Mouse (Mus musculus) midbrain, embryonic 15.5 days (tissue): ENCODE results near the gene Gm10721. TPM values are rescaled to one million over a fixed set of nuclear protein-coding genes. Genes with fewer than 3 reads are reported as not detected.
A peak's percentile ranks its signal among the peaks of the same experiment; 100 is the strongest.
"Not testable (repeated sequence)": the region's sequence is repeated elsewhere in the genome, so short reads cannot be mapped to it uniquely, and the experiment has no call there.

ENCODE experiments used
- ATAC-seq: fragments of 200-750 bp; cut with Nextera tagmentation; replicated peaks from 2 replicates; pipeline ENCODE4 v1.8.0; 2017; ENCODE audit warnings: moderate TSS enrichment
- H3K27ac ChIP-seq: fragments of 300-500 bp; sonication (generic); 2 replicates; pipeline ENCODE4 v1.5.1; 2015; ENCODE audit warnings: mild to moderate bottlenecking, inconsistent platforms
- H3K27me3 ChIP-seq: fragments of 300-500 bp; sonication (generic); replicated peaks from 2 replicates; pipeline ENCODE4 v1.6.1; 2015; ENCODE audit warnings: inconsistent platforms
- H3K36me3 ChIP-seq: fragments of 300-500 bp; sonication (generic); replicated peaks from 2 replicates; pipeline ENCODE4 v1.6.1; 2015; ENCODE audit warnings: inconsistent platforms
- H3K4me1 ChIP-seq: fragments of 300-500 bp; sonication (generic); 2 replicates; pipeline ENCODE4 v1.6.1; 2015; ENCODE audit warnings: inconsistent platforms
- H3K4me2 ChIP-seq: fragments of 300-500 bp; sonication (generic); 2 replicates; pipeline ENCODE4 v1.6.1; 2015; ENCODE audit warnings: inconsistent platforms, mild to moderate bottlenecking, moderate library complexity
- H3K4me3 ChIP-seq: fragments of 300-500 bp; sonication (generic); 2 replicates; pipeline ENCODE4 v1.5.1; 2015; ENCODE audit warnings: mild to moderate bottlenecking, inconsistent platforms
- H3K9ac ChIP-seq: fragments of 300-500 bp; sonication (generic); 2 replicates; pipeline ENCODE4 v1.6.1; 2015; ENCODE audit warnings: mild to moderate bottlenecking, inconsistent platforms
- H3K9me3 ChIP-seq: fragments of 300-500 bp; sonication (generic); 2 replicates; pipeline ENCODE4 v1.6.1; 2016; ENCODE audit warnings: inconsistent platforms
- WGBS: fragments of 180-500 bp; shearing (Covaris S2); methylation state at CpG from one replicate; pipeline ENCODE4 v1.1.7; 2015; ENCODE audit warnings: mixed read lengths; 5-methylcytosine and 5-hydroxymethylcytosine counted together
- polyA plus RNA-seq: library from polyadenylated mRNA; unstranded; fragments of >200 nt; fragmentation: Nextera tagmentation; extraction: Ambion mirVana; gene quantifications from 2 replicates; pipeline ENCODE4 v1.2.1, GENCODE M21; 2015

The Gm10721 gene
- not detected in 2 replicates for polyA plus RNA-seq

DNA sequence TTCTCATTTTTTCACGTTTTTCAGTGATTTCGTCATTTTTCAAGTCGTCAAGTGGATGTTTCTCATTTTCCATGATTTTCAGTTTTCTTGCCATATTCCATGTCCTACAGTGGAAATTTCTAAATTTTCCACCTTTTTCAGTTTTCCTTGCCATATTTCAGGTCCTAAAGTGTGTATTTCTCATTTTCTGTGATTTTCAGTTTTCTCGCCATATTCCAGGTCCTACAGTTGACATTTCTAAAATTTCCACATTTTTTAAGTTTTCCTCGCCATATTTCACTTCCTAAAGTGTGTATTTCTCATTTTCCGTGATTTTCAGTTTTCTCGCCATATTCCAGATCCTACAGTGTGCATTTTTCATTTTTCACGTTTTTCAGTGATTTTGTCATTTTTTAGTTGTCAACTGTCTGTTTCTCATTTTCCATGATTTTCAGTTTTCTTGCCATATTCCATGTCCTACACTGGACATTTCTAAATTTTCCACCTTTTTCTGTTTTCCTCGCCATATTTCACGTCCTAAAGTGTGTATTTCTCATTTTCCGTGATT lies at the start of gene Gm10721:
TSS of gene Gm10721 (plus strand) at position 408 of the 547 bp plus-strand sequence.
- H3K4me1 ChIP-seq, H3K9ac ChIP-seq, H3K4me3 ChIP-seq, H3K4me2 ChIP-seq, H3K9me3 ChIP-seq, ATAC-seq, H3K36me3 ChIP-seq, H3K27ac ChIP-seq, H3K27me3 ChIP-seq: not testable (repeated sequence)
- 100% methylated on average over 1 of the region's 11 CpGs for WGBS

DNA sequence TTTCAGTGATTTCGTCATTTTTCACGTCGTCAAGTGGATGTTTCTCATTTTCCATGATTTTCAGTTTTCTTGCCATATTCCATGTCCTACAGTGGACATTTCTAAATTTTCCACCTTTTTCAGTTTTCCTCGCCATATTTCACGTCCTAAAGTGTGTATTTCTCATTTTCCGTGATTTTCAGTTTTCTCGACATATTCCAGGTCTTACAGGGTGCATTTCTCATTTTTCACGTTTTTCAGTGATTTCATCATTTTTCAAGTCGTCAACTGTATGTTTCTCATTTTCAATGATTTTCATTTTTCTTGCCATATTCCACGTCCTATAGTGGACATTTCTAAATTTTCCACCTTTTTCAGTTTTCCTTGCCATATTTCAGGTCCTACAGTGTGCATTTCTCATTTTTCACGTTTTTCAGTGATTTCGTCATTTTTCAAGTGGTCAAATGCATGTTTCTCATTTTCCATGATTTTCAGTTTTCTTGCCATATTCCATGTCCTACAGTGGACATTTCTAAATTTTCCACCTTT lies 12.4 kb upstream of the Gm10721 start, which contains the start of gene Gm10722:
TSS of gene Gm10722 (plus strand) at position 478 of the 528 bp plus-strand sequence.
- H3K4me3 ChIP-seq, result not testable (repeated sequence)

GRCm38 (mm10) chr9:3001006-3001405 lies 11.9 kb upstream of the Gm10721 start:
- not testable (repeated sequence) for H3K27me3 ChIP-seq, H3K4me3 ChIP-seq, H3K36me3 ChIP-seq, H3K9me3 ChIP-seq, H3K4me1 ChIP-seq, H3K27ac ChIP-seq, H3K4me2 ChIP-seq, H3K9ac ChIP-seq, ATAC-seq
- WGBS, result 64% methylated on average over 8 of the region's 8 CpGs

More for the DNA sequence above, 12.4 kb upstream of the Gm10721 start, which contains the start of gene Gm10722:
- not testable (repeated sequence) for H3K27ac ChIP-seq, H3K9ac ChIP-seq, H3K36me3 ChIP-seq, H3K9me3 ChIP-seq, H3K27me3 ChIP-seq, H3K4me1 ChIP-seq, ATAC-seq, H3K4me2 ChIP-seq
- WGBS, result 71% methylated on average over 12 of the region's 12 CpGs

- not testable (repeated sequence) for H3K9ac ChIP-seq, H3K4me2 ChIP-seq, H3K27me3 ChIP-seq, H3K36me3 ChIP-seq, H3K27ac ChIP-seq, H3K4me1 ChIP-seq, H3K9me3 ChIP-seq, H3K4me3 ChIP-seq
- WGBS, result 71% methylated on average over 9 of the region's 11 CpGs
- peak; percentile 91 for ATAC-seq
Measured at GRCm38 (mm10) chr9:3001948-3002659, 10.8 kb upstream of the Gm10721 start.

DNA sequence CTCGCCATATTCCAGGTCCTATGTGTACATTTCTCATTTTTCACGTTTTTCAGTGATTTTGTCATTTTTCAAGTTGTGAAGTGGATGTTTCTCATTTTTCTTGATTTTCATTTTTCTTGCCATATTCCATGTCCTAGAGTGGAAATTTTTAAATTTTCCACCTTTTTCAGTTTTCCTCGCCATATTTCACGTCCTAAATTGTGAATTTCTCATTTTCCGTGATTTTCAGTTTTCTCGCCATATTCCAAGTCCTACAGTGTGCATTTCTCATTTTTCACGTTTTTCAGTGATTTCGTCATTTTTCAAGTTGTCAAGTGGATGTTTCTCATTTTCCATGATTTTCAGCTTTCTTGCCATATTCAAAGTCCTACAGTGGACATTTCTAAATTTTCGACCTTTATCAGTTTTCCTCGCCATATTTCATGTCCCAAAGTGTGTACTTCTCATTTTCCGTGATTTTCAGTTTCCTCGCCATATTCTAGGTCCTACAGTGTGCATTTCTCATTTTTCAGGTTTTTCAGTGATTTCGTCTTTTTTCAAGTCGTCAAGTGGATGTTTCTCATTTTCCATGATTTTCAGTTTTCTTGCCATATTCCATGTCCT lies 10.0 kb upstream of the Gm10721 start, which contains the start of gene Gm11168:
TSS of gene Gm11168 (plus strand) at position 553 of the 603 bp plus-strand sequence.
- not testable (repeated sequence) for H3K36me3 ChIP-seq, H3K4me1 ChIP-seq
- WGBS, result 73% methylated on average over 6 of the region's 14 CpGs

GRCm38 (mm10) chr9:3006179-3006578 lies 6.8 kb upstream of the Gm10721 start:
- not testable (repeated sequence) for H3K9ac ChIP-seq, H3K4me1 ChIP-seq, H3K27me3 ChIP-seq, ATAC-seq, H3K4me2 ChIP-seq, H3K36me3 ChIP-seq, H3K4me3 ChIP-seq, H3K27ac ChIP-seq
- H3K9me3 ChIP-seq, result peaks cover 15% of the 10 kb centered on the region
- 75% methylated on average over 1 of the region's 5 CpGs for WGBS

More for the DNA sequence above, 10.0 kb upstream of the Gm10721 start, which contains the start of gene Gm11168:
- peaks cover 12% of the 10 kb centered on the region for H3K9me3 ChIP-seq
- ATAC-seq, H3K27ac ChIP-seq, H3K4me2 ChIP-seq, H3K9ac ChIP-seq, H3K27me3 ChIP-seq, H3K4me3 ChIP-seq: not testable (repeated sequence)

DNA sequence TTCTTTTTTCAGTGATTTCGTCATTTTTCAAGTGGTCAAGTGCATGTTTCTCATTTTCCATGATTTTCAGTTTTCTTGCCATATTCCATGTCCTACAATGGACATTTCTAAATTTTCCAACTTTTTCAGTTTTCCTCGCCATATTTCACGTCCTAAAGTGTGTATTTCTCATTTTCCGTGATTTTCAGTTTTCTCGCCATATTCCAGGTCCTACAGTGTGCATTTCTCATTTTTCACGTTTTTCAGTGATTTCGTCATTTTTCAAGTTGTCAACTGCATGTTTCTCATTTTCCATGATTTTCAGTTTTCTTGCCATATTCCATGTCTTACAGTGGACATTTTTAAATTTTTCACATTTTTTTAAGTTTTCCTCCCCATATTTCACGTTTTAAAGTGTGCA lies 6.3 kb upstream of the Gm10721 start:
- H3K36me3 ChIP-seq, H3K4me2 ChIP-seq, H3K27ac ChIP-seq, H3K27me3 ChIP-seq, H3K4me1 ChIP-seq, H3K9ac ChIP-seq, H3K4me3 ChIP-seq: not testable (repeated sequence)
- peak; percentile 76 for ATAC-seq
- WGBS, result 73% methylated on average over 8 of the region's 8 CpGs
- peaks cover 15% of the 10 kb centered on the region for H3K9me3 ChIP-seq

DNA sequence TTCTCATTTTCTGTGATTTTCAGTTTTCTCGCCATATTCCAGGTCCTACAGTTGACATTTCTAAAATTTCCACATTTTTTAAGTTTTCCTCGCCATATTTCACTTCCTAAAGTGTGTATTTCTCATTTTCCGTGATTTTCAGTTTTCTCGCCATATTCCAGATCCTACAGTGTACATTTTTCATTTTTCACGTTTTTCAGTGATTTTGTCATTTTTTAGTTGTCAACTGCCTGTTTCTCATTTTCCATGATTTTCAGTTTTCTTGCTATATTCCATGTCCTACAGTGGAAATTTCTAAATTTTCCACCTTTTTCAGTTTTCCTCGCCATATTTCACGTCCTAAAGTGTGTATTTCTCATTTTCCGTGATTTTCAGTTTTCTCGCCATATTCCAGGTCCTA lies 5.7 kb upstream of the Gm10721 start:
- peaks cover 11% of the 10 kb centered on the region for H3K9me3 ChIP-seq
- H3K27me3 ChIP-seq, H3K27ac ChIP-seq, H3K4me1 ChIP-seq, H3K4me2 ChIP-seq, H3K9ac ChIP-seq, H3K36me3 ChIP-seq, H3K4me3 ChIP-seq: not testable (repeated sequence)
- 72% methylated on average over 8 of the region's 9 CpGs for WGBS
- 0 out of 2 replicates have a peak, but pooled peaks have one; percentile 34 for ATAC-seq

GRCm38 (mm10) chr9:3009331-3009730 lies 3.6 kb upstream of the Gm10721 start:
- H3K36me3 ChIP-seq, H3K4me2 ChIP-seq, H3K9ac ChIP-seq, H3K4me1 ChIP-seq, H3K4me3 ChIP-seq, H3K9me3 ChIP-seq, H3K27me3 ChIP-seq, H3K27ac ChIP-seq: not testable (repeated sequence)
- WGBS, result no CpG with 5 or more reads among the region's 5 CpGs
- 0 out of 2 replicates have a peak, but pooled peaks have one; percentile 52 for ATAC-seq

GRCm38 (mm10) chr9:3012054-3012621 lies 802 bp upstream of the Gm10721 start:
- not testable (repeated sequence) for H3K4me2 ChIP-seq, H3K9me3 ChIP-seq, H3K27me3 ChIP-seq, H3K9ac ChIP-seq, H3K36me3 ChIP-seq, ATAC-seq, H3K4me3 ChIP-seq, H3K27ac ChIP-seq, H3K4me1 ChIP-seq
- 85% methylated on average over 3 of the region's 7 CpGs for WGBS

DNA sequence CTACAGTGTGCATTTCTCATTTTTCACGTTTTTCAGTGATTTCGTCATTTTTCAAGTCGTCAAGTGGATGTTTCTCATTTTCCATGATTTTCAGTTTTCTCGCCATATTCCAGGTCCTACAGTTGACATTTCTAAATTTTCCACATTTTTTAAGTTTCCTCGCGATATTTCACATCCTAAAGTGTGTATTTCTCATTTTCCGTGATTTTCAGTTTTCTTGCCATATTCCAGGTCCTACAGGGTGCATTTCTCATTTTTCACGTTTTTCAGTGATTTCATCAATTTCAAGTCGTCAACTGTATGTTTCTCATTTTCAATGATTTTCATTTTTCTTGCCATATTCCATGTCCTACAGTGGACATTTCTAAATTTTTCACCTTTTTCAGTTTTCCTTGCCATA lies 2.4 kb downstream of the Gm10721 start, which contains the start of gene Gm10720:
TSS of gene Gm10720 (plus strand) at position 301 of the 400 bp plus-strand sequence.
- H3K4me2 ChIP-seq, H3K27ac ChIP-seq, H3K4me3 ChIP-seq, H3K9me3 ChIP-seq, H3K4me1 ChIP-seq, H3K27me3 ChIP-seq, H3K9ac ChIP-seq, ATAC-seq, H3K36me3 ChIP-seq: not testable (repeated sequence)
- WGBS, result 64% methylated on average over 6 of the region's 9 CpGs

DNA sequence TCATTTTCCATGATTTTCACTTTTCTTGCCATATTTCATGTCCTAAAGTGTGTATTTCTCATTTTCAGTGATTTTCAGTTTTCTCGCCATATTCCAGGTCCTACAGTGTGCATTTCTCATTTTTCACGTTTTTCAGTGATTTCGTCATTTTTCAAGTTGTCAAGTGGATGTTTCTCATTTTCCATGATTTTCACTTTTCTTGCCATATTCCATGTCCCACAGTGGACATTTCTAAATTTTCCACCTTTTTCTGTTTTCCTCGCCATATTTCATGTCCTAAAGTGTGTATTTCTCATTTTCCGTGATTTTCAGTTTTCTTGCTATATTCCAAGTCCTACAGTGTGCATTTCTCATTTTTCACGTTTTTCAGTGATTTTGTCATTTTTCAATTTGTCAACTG lies 3.0 kb downstream of the Gm10721 start:
- not testable (repeated sequence) for H3K9ac ChIP-seq, ATAC-seq, H3K27ac ChIP-seq, H3K4me3 ChIP-seq, H3K4me1 ChIP-seq, H3K27me3 ChIP-seq, H3K4me2 ChIP-seq, H3K9me3 ChIP-seq, H3K36me3 ChIP-seq
- WGBS, result 73% methylated on average over 6 of the region's 6 CpGs
